Mouse (Mus musculus): Measurements from ENCODE around the gene Pthlh. TPM values are rescaled to one million over a fixed set of nuclear protein-coding genes. Genes with fewer than 3 reads are reported as not detected.
A peak's percentile ranks its signal among the peaks of the same experiment; 100 is the strongest.

Gene Pthlh
- polyA plus RNA-seq, 1 experiment from 2014 or later = 0.83 TPM

GRCm38 (mm10) chr6:147247782-147248181 is 16.2 kb downstream of the Pthlh start:
- Histone ChIP-seq H3K4me3 (replicated peaks) (no peak overlapping the region), H3K9me3 (no peaks in the 10 kb centered on the region), H3K27me3 (replicated peaks) (no peaks in the 10 kb centered on the region), H3K27ac (no peak overlapping the region), H3K36me3 (no peaks in the 10 kb centered on the region), H3K4me1 (replicated peaks) (no peaks in the 10 kb centered on the region), H3K4me2 (replicated peaks) (no peak overlapping the region), H3K9ac (no peak overlapping the region)
- 78% methylated on average over 3 of the region's 3 CpGs for WGBS
- ATAC-seq = no peak

- Histone ChIP-seq H3K4me2 (replicated peaks) (no peak overlapping the region), H3K36me3 (no peaks in the 10 kb centered on the region), H3K9me3 (no peaks in the 10 kb centered on the region), H3K4me1 (replicated peaks) (no peaks in the 10 kb centered on the region), H3K4me3 (replicated peaks) (no peak overlapping the region), H3K27me3 (replicated peaks) (no peaks in the 10 kb centered on the region), H3K9ac (no peak overlapping the region), H3K27ac (no peak overlapping the region)
- no peak for ATAC-seq
These were observed 19.7 kb downstream of the Pthlh start for GRCm38 (mm10) chr6:147244294-147244693.

GRCm38 (mm10) chr6:147243655-147244054 is 20.3 kb downstream of the Pthlh start:
- 58% methylated on average over 5 of the region's 5 CpGs for WGBS
- H3K4me3 ChIP-seq (replicated peaks) = no peak overlapping the region
- ATAC-seq = no peak

GRCm38 (mm10) chr6:147241541-147241940 is 22.4 kb downstream of the Pthlh start:
- H3K4me3 ChIP-seq (replicated peaks) = no peak overlapping the region
- no peak overlapping the region for H3K27ac ChIP-seq
- no peak for ATAC-seq
- no peaks in the 10 kb centered on the region for H3K27me3 ChIP-seq (replicated peaks)
- H3K9ac ChIP-seq = no peak overlapping the region
- no peaks in the 10 kb centered on the region for H3K36me3 ChIP-seq
- H3K4me1 ChIP-seq (replicated peaks) = no peaks in the 10 kb centered on the region
- no peaks in the 10 kb centered on the region for H3K9me3 ChIP-seq
- no peak overlapping the region for H3K4me2 ChIP-seq (replicated peaks)
- WGBS = 66% methylated on average over 3 of the region's 3 CpGs

More at GRCm38 (mm10) chr6:147243655-147244054, 20.3 kb downstream of the Pthlh start:
- Histone ChIP-seq H3K9ac (no peak overlapping the region), H3K27ac (no peak overlapping the region), H3K36me3 (no peaks in the 10 kb centered on the region), H3K9me3 (no peaks in the 10 kb centered on the region), H3K27me3 (replicated peaks) (no peaks in the 10 kb centered on the region), H3K4me1 (replicated peaks) (no peaks in the 10 kb centered on the region), H3K4me2 (replicated peaks) (no peak overlapping the region)

- Histone ChIP-seq H3K27ac (no peak overlapping the region), H3K27me3 (replicated peaks) (no peaks in the 10 kb centered on the region), H3K4me1 (replicated peaks) (no peaks in the 10 kb centered on the region), H3K9ac (no peak overlapping the region), H3K9me3 (no peaks in the 10 kb centered on the region), H3K4me2 (replicated peaks) (no peak overlapping the region), H3K4me3 (replicated peaks) (no peak overlapping the region), H3K36me3 (no peaks in the 10 kb centered on the region)
- peak; percentile 62; the same call in 1 of the 2 replicates for ATAC-seq
- WGBS = 0% methylated on average over 4 of the region's 4 CpGs
These were observed 23.7 kb downstream of the Pthlh start for GRCm38 (mm10) chr6:147240203-147240804.

- H3K9ac ChIP-seq = no peak overlapping the region
- H3K4me2 ChIP-seq (replicated peaks) = no peak overlapping the region
- WGBS = 86% methylated on average over 1 of the region's 1 CpGs
- ATAC-seq = no peak
- H3K27me3 ChIP-seq (replicated peaks) = no peaks in the 10 kb centered on the region
- no peaks in the 10 kb centered on the region for H3K4me1 ChIP-seq (replicated peaks)
- H3K27ac ChIP-seq = no peak overlapping the region
- no peaks in the 10 kb centered on the region for H3K9me3 ChIP-seq
- no peak overlapping the region for H3K4me3 ChIP-seq (replicated peaks)
- H3K36me3 ChIP-seq = no peaks in the 10 kb centered on the region
These were observed 37.3 kb downstream of the Pthlh start for GRCm38 (mm10) chr6:147226696-147227095.

GRCm38 (mm10) chr6:147219099-147219498 is 44.9 kb downstream of the Pthlh start:
- Histone ChIP-seq H3K4me3 (replicated peaks) (no peak overlapping the region), H3K27ac (no peak overlapping the region), H3K4me2 (replicated peaks) (no peak overlapping the region), H3K9ac (no peak overlapping the region), H3K9me3 (no peaks in the 10 kb centered on the region), H3K4me1 (replicated peaks) (no peaks in the 10 kb centered on the region), H3K36me3 (no peaks in the 10 kb centered on the region), H3K27me3 (replicated peaks) (no peaks in the 10 kb centered on the region)
- 52% methylated on average over 5 of the region's 5 CpGs for WGBS
- no peak for ATAC-seq

- Histone ChIP-seq H3K9me3 (no peaks in the 10 kb centered on the region), H3K27me3 (replicated peaks) (no peaks in the 10 kb centered on the region), H3K9ac (no peak overlapping the region), H3K4me2 (replicated peaks) (no peak overlapping the region), H3K36me3 (no peaks in the 10 kb centered on the region), H3K4me1 (replicated peaks) (no peaks in the 10 kb centered on the region), H3K4me3 (replicated peaks) (no peak overlapping the region), H3K27ac (no peak overlapping the region)
- no peak for ATAC-seq
- WGBS = 81% methylated on average over 1 of the region's 1 CpGs
These were observed 47.8 kb downstream of the Pthlh start for GRCm38 (mm10) chr6:147216156-147216555.

GRCm38 (mm10) chr6:147207821-147208330 is 56.1 kb downstream of the Pthlh start:
- H3K27ac ChIP-seq = no peak overlapping the region
- ATAC-seq = no peak
- no peaks in the 10 kb centered on the region for H3K27me3 ChIP-seq (replicated peaks)
- H3K9me3 ChIP-seq = no peaks in the 10 kb centered on the region
- H3K36me3 ChIP-seq = no peaks in the 10 kb centered on the region
- 76% methylated on average over 5 of the region's 5 CpGs for WGBS
- no peak overlapping the region for H3K4me3 ChIP-seq (replicated peaks)
- H3K4me1 ChIP-seq (replicated peaks) = no peaks in the 10 kb centered on the region
- H3K9ac ChIP-seq = no peak overlapping the region
- H3K4me2 ChIP-seq (replicated peaks) = no peak overlapping the region

Other genes starting within 250 kb of the Pthlh start
- 5.7 and 6.7 TPM in 2 replicates for gene Rep15, start 231.6 kb downstream of the Pthlh start, polyA plus RNA-seq (2015; fragmentation: Nextera tagmentation; extraction: Ambion mirVana)
- 149 and 153 TPM in 2 replicates for gene Mrps35, start 221.4 kb downstream of the Pthlh start, polyA plus RNA-seq (2015; fragmentation: Nextera tagmentation; extraction: Ambion mirVana)
- gene Mansc4, start 177.2 kb downstream of the Pthlh start, polyA plus RNA-seq (2015; fragmentation: Nextera tagmentation; extraction: Ambion mirVana) = 2.0 and 2.4 TPM in 2 replicates
- gene Klhl42, start 172.8 kb downstream of the Pthlh start, polyA plus RNA-seq (2015; fragmentation: Nextera tagmentation; extraction: Ambion mirVana) = 7.3 and 7.6 TPM in 2 replicates
- 25.2 and 26.5 TPM in 2 replicates for gene Ccdc91, start 211.6 kb upstream of the Pthlh start, polyA plus RNA-seq (2015; fragmentation: Nextera tagmentation; extraction: Ambion mirVana)

Measured in intestine, embryonic 15.5 days (tissue).